Mouse (Mus musculus): ENCODE results near the gene Hbp1.

DNA sequence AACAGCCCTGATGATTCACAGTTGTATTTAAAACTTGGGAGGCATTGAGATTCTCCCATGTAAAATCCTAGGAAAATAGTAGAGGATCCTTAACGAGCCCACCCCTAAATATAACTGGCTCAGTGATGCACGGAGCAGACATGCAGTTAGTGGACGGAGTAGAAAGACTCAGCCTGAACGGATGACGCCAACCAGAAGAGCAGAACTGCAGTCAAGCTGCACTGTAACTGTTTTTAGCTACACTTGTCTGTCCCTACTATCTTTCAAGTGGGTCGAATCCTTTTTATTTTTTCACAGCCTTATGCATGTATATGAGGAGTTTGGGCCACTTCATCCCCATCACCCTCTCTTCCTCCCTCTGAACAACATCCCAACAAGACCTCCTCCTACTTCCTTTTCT is 35.4 kb upstream of the Hbp1 start:
- TF ChIP-seq POLR2A (IDR thresholded peaks at IDR 0.05; ENCODE audit: control insufficient read depth, low read depth, low read length) (no peak), CTCF (IDR thresholded peaks at IDR 0.05; ENCODE audit: control insufficient read depth, insufficient read depth, insufficient replicate concordance, low read depth, low read length) (no peak)

Data from testis, adult 2 months (tissue).